Mouse (Mus musculus) ES-Bruce4 (cell line): ENCODE results near the gene Wnt9b.

Experiments used
- CTCF ChIP-seq: IDR thresholded peaks from one replicate; pipeline ENCODE4 v1.8.1; 2011; ENCODE audit warnings: low read depth, low read length
- EP300 ChIP-seq: IDR thresholded peaks from 2 replicates; pipeline ENCODE4 v1.6.1; 2011; ENCODE audit warnings: low read depth, low read length; ENCODE audit not compliant: insufficient read depth

- no peak for TF ChIP-seq CTCF
- TF ChIP-seq EP300: no peak
Measured at GRCm38 (mm10) chr11:103709982-103710381, 39.6 kb downstream of the Wnt9b start.
